Mouse (Mus musculus) adrenal gland, postnatal 4 days (tissue): ENCODE data around the gene Ascl2. TPM values are rescaled to one million over a fixed set of nuclear protein-coding genes. Genes with fewer than 3 reads are reported as not detected.

Experiments used
- DNase-seq, 2 experiments: peaks; one replicate each; pipeline ENCODE4 v3.0.0; 2021 to 2022; ENCODE audit warnings: low spot score in 2 of 2, mixed read lengths in 2 of 2
- total RNA-seq, 2 experiments: library from RNA; stranded (reverse); gene quantifications; 2 replicates each; pipeline ENCODE4 v1.2.3; 2021

The Ascl2 gene
- total RNA-seq, 2 experiments from 2014 or later, result 0.36 to 0.96 TPM

GRCm38 (mm10) chr7:143004727-143005343 lies 35.8 kb upstream of the Ascl2 start, which contains the start of gene Tspan32:
Tspan32 (plus strand) TSS chr7:143005046.
- no peak for DNase-seq

DNA sequence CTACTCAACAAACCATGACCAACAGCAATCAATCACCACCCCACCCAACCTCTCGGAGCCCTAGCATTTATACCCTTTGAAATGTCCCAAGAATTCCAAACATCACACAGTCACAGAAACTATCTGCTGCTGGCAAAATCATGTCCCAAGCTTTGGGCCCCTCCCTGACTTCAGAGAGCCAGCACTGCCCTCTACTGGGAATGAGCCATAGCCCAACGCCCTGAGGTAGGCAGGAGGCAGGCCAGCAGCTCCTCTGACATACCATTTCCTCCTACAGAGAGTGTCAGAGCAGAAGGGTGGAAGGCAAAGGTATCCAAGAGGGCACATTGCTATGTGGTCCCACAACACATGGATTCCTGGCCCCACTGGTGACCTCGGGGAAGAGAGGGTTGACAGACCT lies 33.6 kb upstream of the Ascl2 start:
- DNase-seq, result no peak

GRCm38 (mm10) chr7:142997403-142998150 lies 28.5 kb upstream of the Ascl2 start:
- DNase-seq, result no peak

DNA sequence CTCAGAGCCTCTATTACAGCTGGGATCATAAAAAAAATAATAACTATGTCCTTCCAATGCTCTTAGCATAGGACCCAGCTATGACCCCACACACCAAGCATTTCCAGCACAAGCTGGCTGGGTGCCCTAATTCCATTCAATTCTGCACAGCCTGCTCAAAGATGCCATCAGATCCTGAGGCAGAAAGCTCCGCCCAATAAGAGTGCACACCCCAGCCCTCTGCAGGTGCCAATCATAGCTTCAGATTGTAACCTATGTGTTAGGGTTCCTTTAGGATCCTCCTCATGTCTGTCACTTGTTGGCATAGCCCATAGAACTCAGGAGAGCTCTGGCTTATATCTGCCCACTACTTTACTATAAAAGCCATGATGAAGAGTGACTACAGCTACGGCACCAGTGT lies 27.9 kb upstream of the Ascl2 start:
- no peak for DNase-seq

DNA sequence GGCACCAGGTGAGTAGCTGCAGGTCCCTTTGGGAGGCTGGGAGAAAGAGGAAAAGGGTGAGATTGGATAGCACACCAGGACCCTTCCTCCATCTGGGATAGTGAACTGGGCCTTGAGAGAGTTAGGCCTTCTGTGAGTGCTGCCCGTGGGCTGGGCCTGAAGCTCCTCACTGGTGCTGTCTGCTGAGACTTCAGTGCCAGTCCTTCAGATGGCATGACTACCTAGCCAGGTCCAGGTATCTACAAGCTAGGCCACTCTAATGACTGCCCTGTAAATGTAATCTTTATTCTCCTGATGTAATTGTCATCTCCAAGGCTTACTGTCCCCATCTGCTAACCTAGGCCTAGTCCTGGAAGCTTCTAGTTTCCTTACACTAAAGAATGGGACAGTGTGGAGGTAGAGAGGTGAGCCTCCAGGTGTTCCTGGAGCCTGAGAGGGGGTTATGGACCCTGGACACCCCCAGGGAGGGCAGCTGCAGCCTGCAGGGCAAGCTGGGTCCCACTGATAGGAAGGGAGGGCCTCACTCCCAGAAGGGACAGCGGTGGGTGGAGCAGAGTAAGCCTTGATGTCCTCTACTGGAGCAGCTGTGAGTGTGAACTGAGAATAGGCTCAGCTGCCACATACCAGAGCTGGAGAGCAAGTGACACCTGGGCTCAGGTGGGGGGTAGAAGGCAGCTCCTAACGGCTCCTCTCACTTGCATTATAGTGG lies 26.7 kb upstream of the Ascl2 start:
- DNase-seq, result no peak

DNA sequence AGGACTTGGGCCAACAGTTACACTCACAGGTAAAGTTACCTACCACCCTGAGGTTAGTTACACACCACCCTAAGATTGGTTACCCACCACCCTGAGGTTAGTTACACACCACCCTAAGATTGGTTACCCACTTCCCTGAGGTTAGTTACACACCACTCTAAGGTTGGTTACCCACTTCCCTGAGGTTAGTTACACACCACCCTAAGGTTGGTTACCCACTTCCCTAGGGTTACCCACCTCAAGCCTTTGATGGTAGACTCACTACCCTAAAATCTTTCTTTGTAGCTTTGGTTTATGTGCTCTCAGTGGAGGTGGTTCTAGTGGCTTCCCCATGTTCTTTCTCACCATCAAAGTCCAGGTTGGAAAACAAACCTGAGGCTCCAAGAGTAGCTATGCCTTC lies 25.9 kb upstream of the Ascl2 start:
- no peak for DNase-seq

DNA sequence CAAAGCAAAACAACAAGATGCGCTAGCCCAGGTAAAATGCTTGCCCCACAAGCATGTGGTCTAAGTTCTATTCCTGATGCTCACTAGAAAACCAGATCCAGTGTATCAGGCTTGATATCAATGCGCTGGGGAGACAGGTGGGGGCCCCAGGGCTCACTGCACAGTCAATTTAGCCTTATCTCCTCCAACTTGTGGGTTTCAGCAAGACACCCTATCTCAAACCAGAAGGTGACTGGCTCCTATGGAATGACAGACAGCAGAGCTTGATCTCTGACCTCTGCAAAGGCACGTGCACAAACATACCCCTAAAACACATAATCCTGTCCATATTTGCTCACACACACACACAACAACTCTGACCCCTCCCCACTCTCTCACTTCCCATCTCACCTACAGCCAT lies 18.7 kb upstream of the Ascl2 start:
- no peak for DNase-seq

DNA sequence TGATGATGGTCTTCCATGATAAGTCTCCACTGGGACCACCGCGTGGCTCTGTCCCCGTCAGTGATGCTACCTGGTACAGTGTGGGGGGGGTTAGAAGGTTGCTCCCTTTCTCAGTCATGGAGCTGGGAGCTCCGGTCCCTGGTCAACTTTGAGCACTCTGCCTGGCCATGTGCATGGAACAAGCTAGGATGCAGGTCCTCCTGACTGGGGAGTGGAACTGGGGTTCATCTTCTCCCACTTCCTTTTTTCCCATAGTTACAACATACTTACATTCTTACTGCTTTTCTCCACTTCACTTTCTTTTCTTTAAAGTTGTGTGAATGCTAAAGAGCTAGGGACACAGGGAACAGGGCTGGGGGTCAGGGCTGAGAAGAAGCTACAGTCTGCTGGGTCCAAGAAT lies 16.1 kb upstream of the Ascl2 start:
- DNase-seq, result no peak

DNA sequence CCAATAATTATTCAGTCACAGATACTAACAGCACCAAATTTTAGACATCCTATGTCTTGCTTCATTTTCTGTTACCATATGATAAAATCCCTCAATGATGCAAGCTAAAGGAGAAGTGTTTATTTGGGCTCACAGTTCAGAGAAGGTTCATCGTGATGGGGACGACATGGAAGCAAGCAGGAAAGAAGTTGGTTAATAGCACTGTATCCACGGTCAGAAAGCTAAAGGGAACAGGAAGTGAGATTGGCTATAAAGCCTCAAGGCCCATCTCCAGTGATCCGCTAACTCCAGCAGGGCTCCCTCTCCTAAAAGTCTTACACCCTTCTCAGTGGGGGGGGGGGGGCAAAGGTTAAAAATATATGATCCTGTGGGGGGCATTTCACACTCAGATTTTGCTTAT lies 12.8 kb upstream of the Ascl2 start:
- no peak for DNase-seq

DNA sequence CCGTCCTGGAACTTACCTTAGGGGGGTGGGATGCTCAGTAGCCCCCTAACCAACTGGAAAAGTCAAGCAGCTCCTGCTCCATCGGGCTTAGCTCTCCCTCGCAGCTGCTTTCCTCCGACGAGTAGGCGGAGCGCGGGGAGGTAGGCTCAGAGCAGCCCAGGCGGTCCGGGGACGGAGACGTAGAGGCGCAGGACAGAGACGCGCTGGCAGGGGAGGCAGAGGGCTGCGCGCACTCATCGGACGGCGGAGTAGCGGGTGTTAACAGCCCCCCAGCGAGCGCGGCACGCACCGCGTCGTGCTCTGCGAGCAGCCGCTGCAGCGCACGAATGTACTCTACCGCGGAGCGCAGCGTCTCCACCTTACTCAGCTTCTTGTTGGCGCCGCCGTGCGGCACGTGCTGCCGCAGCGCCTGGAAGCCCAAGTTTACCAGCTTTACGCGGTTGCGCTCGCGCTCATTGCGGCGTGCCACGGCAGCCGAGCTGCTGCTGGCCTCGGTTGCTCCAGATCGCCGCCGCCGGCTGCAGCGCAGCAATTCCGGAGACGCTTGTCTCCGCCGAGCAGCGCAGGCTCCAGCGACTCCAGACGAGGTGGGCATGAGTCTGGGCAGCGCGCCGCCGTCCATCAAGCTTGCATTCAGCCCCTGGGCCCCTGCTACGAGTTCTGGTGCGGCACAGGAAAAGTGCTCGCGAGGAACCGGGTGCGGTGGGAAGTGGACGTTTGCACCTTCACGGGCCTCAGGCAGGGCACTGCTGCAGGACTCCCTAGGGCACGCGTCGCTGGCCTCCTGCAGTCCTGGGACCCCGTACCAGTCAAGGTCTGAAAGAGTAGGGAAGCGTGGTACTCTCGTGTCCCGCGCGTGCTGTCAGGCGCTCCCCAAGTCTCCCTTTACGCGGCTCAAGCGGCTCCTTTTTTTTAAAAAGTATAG lies 918 bp downstream of the Ascl2 start:
- peak in 1 of 2 experiments; percentile 6 for DNase-seq

- peak; percentile 28 to 39 for DNase-seq
These were observed 1.6 kb downstream of the Ascl2 start for GRCm38 (mm10) chr7:142967414-142967883.

- no peak for DNase-seq
These were observed 9.3 kb downstream of the Ascl2 start for GRCm38 (mm10) chr7:142959752-142960151.

DNA sequence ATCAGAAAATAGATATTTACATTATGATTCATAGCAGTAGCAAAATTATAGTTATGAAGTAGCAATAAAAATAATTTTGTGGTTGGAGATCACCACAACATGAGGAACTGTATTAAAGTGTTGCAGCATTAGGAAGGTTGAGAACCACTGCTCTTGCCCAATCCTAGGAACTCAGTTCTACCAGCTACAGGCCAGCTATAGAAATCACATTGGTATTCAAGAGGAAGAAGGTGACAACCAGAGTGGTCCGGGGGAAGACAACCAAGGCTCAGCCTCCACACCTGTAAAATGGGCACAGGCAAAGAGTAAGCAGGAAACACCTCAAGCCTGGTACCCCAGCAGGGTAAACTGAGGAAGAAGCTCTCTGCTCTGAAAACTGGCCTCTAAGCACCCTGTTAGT lies 10.2 kb downstream of the Ascl2 start:
- no peak for DNase-seq

DNA sequence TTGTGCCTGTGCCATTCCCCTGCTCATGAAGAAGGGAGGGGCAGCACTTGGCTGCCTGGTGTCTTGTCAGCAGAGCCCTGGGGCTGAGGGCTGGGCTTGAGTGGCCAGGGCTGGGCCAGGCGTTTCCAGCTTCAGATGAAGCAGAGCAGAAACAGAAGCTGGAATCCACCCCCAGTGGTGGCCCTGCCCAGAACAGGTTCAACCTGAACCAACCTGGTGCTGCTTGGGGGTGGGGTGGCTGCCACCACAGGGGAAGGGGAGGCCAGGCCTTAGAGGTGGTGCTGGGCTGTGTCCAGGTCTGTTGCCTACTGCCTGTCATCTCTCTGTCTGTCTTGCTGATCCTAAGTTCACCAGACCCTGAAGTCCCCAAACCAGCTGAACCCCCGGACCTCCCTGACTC lies 13.0 kb downstream of the Ascl2 start:
- no peak for DNase-seq

DNA sequence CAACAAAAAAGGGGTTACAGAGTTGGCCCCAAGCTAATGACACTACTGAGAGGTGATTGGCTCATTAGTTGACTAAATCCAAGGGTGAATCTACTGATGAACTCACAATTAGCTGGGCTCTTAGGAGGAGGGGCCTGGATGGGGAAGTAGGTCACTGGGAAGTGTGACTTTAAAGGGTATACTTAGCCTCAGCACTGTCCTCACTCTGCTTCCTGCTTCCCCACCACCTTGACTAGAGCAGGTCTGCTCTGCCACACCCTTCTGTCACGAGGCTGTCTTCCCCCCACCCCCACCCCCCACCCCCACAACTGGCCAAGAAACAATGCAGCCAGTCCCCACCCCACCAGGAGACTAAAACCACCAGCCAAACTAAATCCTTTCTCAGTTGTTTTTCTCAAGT lies 19.5 kb downstream of the Ascl2 start:
- no peak for DNase-seq

DNA sequence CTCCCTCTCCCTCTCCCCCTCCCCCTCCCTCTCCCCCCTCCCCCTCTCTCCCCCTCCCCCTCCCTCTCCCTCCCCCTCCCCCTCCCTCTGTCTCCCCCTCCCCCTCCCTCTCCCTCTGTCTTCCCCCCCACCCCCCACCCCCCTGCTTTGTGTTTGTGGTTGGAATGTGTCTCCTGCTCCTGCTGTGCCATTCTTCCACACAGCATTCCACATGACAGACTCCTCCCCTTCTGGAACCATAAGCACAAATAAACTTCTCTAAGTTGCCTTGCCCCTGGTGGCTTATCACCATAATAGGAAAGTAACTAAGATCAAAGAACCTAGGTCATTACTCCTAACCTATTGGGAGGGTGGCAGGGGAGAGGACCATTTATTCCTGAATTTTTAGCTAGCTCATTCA lies 31.4 kb downstream of the Ascl2 start:
- DNase-seq, result no peak

GRCm38 (mm10) chr7:142935708-142936107 lies 33.4 kb downstream of the Ascl2 start:
- no peak for DNase-seq

DNA sequence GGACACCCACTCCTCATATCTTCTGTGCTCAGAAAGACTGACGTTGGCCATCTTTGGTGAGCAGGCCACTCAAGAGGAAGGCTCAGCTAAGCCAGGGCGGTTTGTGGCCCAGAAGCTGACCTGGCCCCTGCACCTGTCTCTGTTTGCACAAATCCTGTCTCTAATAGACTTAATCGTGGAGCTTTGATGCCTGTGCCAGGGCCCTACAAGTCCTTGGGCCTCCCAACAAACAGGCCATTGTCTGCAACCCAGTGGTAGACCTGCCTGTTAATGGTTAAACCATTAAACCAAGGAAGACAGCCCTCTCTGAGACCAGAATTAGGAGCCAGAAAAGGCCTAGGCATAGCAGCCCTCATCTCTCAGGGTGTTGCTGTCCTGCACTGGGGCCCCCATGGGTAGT lies 36.6 kb downstream of the Ascl2 start:
- DNase-seq, result no peak

DNA sequence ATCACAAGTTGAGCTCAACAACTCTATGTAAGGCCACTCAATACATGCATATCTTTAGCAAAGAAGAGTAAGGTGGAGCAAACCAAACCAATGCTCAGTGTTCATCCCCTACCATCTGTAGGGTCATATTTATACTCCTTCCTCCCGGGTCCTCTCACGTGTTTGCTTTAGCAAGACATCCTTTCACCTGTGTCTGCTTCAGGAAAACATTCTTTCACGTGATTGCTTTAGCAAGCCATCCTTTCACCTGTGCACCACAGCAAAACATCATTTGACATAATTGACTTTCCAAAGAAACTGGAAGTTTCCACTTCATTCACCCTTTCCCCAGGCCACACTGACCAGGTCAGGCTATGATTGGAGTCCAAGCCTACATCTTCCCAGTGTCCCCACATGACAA lies 38.0 kb downstream of the Ascl2 start, which contains the start of gene Th:
TSS of gene Th (minus strand) at position 101 of the 400 bp plus-strand sequence.
- no peak for DNase-seq

DNA sequence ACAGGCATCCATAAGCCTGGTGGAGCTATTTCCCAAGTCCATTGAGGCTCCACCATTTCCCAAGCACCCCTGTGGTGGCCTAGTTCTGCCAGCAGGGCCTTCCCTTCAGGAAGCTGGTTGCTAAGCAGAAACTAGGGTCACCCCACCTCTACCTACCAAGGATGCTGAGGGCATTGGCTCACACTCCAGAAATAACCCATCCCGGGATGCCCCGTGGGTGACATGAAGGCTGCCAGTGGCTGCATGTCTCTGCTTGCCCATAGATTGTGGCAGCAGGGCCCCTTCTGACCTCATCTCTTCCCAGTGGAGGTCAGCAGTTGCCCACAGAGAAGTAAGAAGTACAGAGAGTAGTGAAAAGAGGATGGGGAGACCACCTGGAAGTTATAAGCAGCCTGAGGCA lies 39.5 kb downstream of the Ascl2 start:
- no peak for DNase-seq

GRCm38 (mm10) chr7:142927293-142927692 lies 41.8 kb downstream of the Ascl2 start:
- DNase-seq, result no peak
